Comparison of ENCODE assay signal across 8 mouse cellular contexts in the genomic region with DNA sequence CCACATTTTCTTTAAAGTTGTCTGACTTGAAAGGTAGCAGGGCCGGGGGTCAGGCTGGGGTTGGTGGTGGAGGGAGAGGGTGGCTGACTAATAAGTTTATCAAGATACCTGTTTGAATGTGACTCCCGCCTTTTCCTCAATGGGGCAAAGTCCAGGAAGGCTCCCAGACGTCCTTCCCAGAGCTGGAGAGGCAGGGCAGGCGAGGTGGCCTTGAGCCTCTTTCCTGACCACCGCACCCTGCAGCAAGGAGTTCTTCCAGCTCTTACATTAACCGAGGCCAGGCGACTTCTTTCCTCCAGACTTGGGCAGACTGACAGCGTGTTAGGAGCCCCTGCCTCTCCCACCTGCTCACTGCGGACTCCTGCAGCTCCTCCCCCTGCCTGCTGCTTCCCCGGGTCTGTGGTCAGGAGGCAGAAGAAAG. TPM values are rescaled to one million over a fixed set of nuclear protein-coding genes. Genes with fewer than 3 reads are reported as not detected.
DNase-seq lines count a peak whose midpoint lies in the region; ATAC-seq and TF ChIP-seq lines count a peak whose summit lies in the region.

No protein-coding gene starts in this region.

- peaks cover 26% of the 10 kb centered on the region for H3K4me1 ChIP-seq in hindbrain, embryonic 13.5 days (replicated peaks)
- peaks cover 22% of the 10 kb centered on the region for H3K4me1 ChIP-seq in limb, embryonic 15.5 days

- no peak for TF ChIP-seq POLR2A in brain, embryonic 14.5 days (IDR thresholded peaks at IDR 0.05; ENCODE audit: borderline replicate concordance, extremely low read depth, insufficient read depth, insufficient read length, poor library complexity, severe bottlenecking)

- no peaks in the 10 kb centered on the region for H3K36me3 ChIP-seq in hindbrain, embryonic 13.5 days
- H3K36me3 ChIP-seq in limb, embryonic 15.5 days: no peaks in the 10 kb centered on the region

- no peak for DNase-seq in layer of hippocampus, adult 2 months (ENCODE audit: low spot score in 2 of 2)
- DNase-seq in layer of hippocampus, postnatal 36 days: no peak
- peak; percentile 44 for DNase-seq in brain, embryonic 14.5 days (ENCODE audit: low read depth)
- peak; percentile 67 for DNase-seq in thymus, postnatal 14 days
- DNase-seq in layer of hippocampus, postnatal 14 days (ENCODE audit: low spot score in 2 of 2): no peak

- H3K4me2 ChIP-seq in hindbrain, embryonic 13.5 days: peak overlapping the region; percentile 96
- H3K4me2 ChIP-seq in limb, embryonic 15.5 days: peak overlapping the region; percentile 99

- WGBS in hindbrain, embryonic 13.5 days: 3% methylated on average over 10 of the region's 10 CpGs
- 3% methylated on average over 10 of the region's 10 CpGs for WGBS in limb, embryonic 15.5 days

- H3K27me3 ChIP-seq in hindbrain, embryonic 13.5 days: peaks cover 73% of the 10 kb centered on the region
- H3K27me3 ChIP-seq in limb, embryonic 15.5 days: peaks cover 72% of the 10 kb centered on the region

- ATAC-seq in hindbrain, embryonic 13.5 days (ENCODE audit: low FRiP score): 0 out of 2 replicates have a peak, but pooled peaks have one; percentile 10
- ATAC-seq in limb, embryonic 15.5 days (ENCODE audit: insufficient number of reproducible peaks, low FRiP score, low TSS enrichment, low read depth): no peak
- ATAC-seq in megakaryocyte progenitor cell, adult 5-6 weeks (replicated peaks; ENCODE audit: poor library complexity): no peak

- H3K9me3 ChIP-seq in hindbrain, embryonic 13.5 days: no peaks in the 10 kb centered on the region
- H3K9me3 ChIP-seq in limb, embryonic 15.5 days: no peaks in the 10 kb centered on the region

- no peak overlapping the region; the same call in 1 of the 2 replicates for H3K9ac ChIP-seq in hindbrain, embryonic 13.5 days
- H3K9ac ChIP-seq in limb, embryonic 15.5 days: no peak overlapping the region

- peak overlapping the region; percentile 56 for H3K4me3 ChIP-seq in layer of hippocampus, adult 2 months
- peak overlapping the region; percentile 50 for H3K4me3 ChIP-seq in hindbrain, embryonic 13.5 days
- peak overlapping the region; percentile 53 for H3K4me3 ChIP-seq in limb, embryonic 15.5 days

- no peak overlapping the region for H3K27ac ChIP-seq in layer of hippocampus, adult 2 months
- H3K27ac ChIP-seq in hindbrain, embryonic 13.5 days: no peak overlapping the region; the same call in 1 of the 2 replicates
- no peak overlapping the region for H3K27ac ChIP-seq in limb, embryonic 15.5 days

- no peak for TF ChIP-seq CTCF in layer of hippocampus, adult 2 months (conservative IDR thresholded peaks at IDR 0.05)
- TF ChIP-seq CTCF in brain, embryonic 14.5 days (IDR thresholded peaks at IDR 0.05; ENCODE audit: borderline replicate concordance, extremely low read depth, insufficient read depth, insufficient read length): no peak

RNA-seq across cellular contexts. Expression of gene Plekha6, which starts 0.6 kb away (rescaled TPM):
- total RNA-seq in layer of hippocampus, adult 2 months (2021): 10 to 100 TPM; 47.6 to 55.0 TPM
- 10 to 100 TPM; 48.4 to 51.8 TPM for total RNA-seq in layer of hippocampus, postnatal 36 days (2021)
- 51.4 and 78.3 TPM in 2 replicates for polyA plus RNA-seq in brain, embryonic 14.5 days (2012; rRNA removed)
- polyA plus RNA-seq in hindbrain, embryonic 13.5 days (2015; fragmentation: Nextera tagmentation; extraction: Ambion mirVana): 20.4 and 20.7 TPM in 2 replicates
- 3.9 and 4.6 TPM in 2 replicates for polyA plus RNA-seq in limb, embryonic 15.5 days (2015; fragmentation: Nextera tagmentation; extraction: Ambion mirVana)
- total RNA-seq in layer of hippocampus, postnatal 14 days (2021): 10 to 100 TPM; 48.6 to 51.9 TPM
- total RNA-seq in megakaryocyte progenitor cell, adult 5-6 weeks (2015): 0.42 and 1.8 TPM in 2 replicates
- 1.1 and 2.2 TPM in 2 replicates for total RNA-seq in megakaryocyte progenitor cell, adult 5-6 weeks (2017)

RNA-seq across cellular contexts. Expression of gene Ppp1r15b, which starts 33.7 kb away (rescaled TPM):
- 10 to 100 TPM; 38.5 to 39.8 TPM for total RNA-seq in layer of hippocampus, adult 2 months (2021)
- 10 to 100 TPM; 42.5 to 44.2 TPM for total RNA-seq in layer of hippocampus, postnatal 36 days (2021)
- 25.9 and 31.3 TPM in 2 replicates for polyA plus RNA-seq in brain, embryonic 14.5 days (2012; rRNA removed)
- polyA plus RNA-seq in hindbrain, embryonic 13.5 days (2015; fragmentation: Nextera tagmentation; extraction: Ambion mirVana): 29.2 TPM in 2 replicates
- polyA plus RNA-seq in limb, embryonic 15.5 days (2015; fragmentation: Nextera tagmentation; extraction: Ambion mirVana): 34.5 and 36.6 TPM in 2 replicates
- total RNA-seq in layer of hippocampus, postnatal 14 days (2021): 10 to 100 TPM; 45.3 to 45.9 TPM
- total RNA-seq in megakaryocyte progenitor cell, adult 5-6 weeks (2015): 54.1 and 60.2 TPM in 2 replicates
- 86.1 and 90.7 TPM in 2 replicates for total RNA-seq in megakaryocyte progenitor cell, adult 5-6 weeks (2017)

Comparison
In these comparisons a context has a peak if more than half of its experiments do, and no peak if none do; other contexts are left out.
1. DNase-seq: peak in brain, embryonic 14.5 days (single experiment) and thymus, postnatal 14 days (single experiment); none in layer of hippocampus, adult 2 months (0 of 2), layer of hippocampus, postnatal 36 days (0 of 2) and layer of hippocampus, postnatal 14 days (0 of 2).
2. RNA of gene Plekha6, which starts 0.6 kb away (total RNA-seq): 47.6 to 55.0 TPM in layer of hippocampus, adult 2 months, 48.6 to 51.9 TPM in layer of hippocampus, postnatal 14 days and 48.4 to 51.8 TPM in layer of hippocampus, postnatal 36 days; 0.42 to 2.2 TPM in megakaryocyte progenitor cell, adult 5-6 weeks; every median in the first group is over 10 times any median in the second.
3. Peak in every context shown above with its lines, with median percentiles within 50 percentile points of each other: H3K4me3 ChIP-seq.